Mouse (Mus musculus): ENCODE results near the gene Ano10.

Ano10 gene

GRCm38 (mm10) chr9:122288416-122288815, 5.8 kb downstream of the Ano10 start:
- no peak for DNase-seq

- no peak for DNase-seq
These were observed 6.7 kb downstream of the Ano10 start for GRCm38 (mm10) chr9:122287526-122287925.

- DNase-seq: peak; percentile 18
These were observed 8.4 kb downstream of the Ano10 start for GRCm38 (mm10) chr9:122285833-122286310.

DNA sequence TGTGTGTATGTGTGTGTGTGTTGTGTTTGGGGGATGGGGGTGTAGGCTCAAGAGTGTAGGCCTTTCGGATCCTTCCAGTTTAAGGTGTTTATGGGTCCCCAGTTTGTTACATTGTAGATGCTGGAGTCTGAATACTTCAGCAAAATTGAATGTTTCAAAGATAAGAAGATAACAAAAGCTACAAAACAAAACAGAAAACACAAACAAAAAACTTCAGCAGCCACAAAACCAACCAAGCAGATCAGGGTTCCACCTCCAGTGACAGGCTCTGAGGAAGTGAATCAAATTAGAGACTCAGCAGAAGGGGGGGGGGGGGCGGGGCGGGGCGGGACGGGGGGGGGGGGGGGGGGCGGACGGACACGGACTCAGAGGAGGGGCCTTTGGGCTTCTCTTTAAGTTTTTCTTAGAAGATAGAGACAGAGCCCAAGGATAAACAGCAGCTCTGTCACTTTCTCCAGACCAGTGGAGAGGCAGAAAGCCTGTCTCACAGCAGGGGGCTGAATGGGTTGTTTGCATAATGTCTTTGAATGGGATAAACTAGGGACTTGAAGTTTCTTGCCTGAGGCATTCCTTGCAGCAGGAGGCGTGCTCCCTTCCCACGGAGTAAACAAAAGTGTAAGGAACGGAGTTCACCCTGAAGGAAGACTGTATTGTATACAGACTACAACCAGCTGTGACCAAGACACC, 8.9 kb downstream of the Ano10 start:
- DNase-seq: peak; percentile 50

DNA sequence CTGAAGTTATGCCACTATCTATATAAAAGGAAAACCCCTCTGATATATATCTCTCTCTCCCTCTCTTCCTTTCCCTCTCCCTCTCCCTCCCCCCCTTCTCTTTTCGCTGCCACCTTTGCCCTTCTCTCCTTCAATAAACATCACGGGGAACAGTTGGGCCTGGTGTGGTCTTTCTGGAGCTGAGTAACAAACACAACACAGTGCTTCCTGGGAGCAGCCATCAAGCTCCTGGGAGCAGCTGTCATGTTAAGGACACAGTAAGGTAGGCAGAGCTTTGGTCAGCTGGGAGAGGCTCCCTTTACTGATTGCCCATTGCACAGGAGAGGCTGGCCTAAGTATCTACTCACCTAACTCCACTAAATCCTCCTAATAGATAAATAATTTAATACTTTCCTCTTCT, 9.5 kb downstream of the Ano10 start:
- DNase-seq: no peak

GRCm38 (mm10) chr9:122281004-122281403, 13.2 kb downstream of the Ano10 start:
- no peak for DNase-seq

- DNase-seq: no peak
These were observed 17.6 kb downstream of the Ano10 start for GRCm38 (mm10) chr9:122276665-122277064.

- no peak for DNase-seq
These were observed 18.1 kb downstream of the Ano10 start for GRCm38 (mm10) chr9:122276134-122276533.

- DNase-seq: peak; percentile 48
These were observed 19.9 kb downstream of the Ano10 start for GRCm38 (mm10) chr9:122274346-122274745.

DNA sequence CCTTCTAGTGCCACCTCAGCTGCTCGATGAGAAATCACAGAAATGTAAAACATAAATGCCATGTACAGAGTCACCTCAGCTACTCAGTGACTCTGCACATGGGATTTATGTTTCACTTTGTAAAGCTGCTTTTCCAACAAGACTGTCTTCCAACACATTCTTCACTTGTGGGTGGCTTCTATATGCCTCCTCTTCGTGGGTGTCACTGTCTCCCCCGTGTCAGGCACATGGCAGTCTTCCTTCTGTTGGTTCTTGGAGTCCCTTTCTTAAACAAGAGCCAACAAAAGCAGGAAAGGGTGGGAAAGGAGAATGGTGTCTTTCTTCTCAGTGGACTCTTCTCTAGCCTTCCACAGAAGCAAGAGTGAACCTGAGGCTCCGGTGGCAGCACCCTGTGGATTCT, 20.3 kb downstream of the Ano10 start:
- no peak for DNase-seq

- DNase-seq: no peak
These were observed 22.4 kb downstream of the Ano10 start for GRCm38 (mm10) chr9:122271866-122272265.

- no peak for DNase-seq
These were observed 22.9 kb downstream of the Ano10 start for GRCm38 (mm10) chr9:122271318-122271717.

DNA sequence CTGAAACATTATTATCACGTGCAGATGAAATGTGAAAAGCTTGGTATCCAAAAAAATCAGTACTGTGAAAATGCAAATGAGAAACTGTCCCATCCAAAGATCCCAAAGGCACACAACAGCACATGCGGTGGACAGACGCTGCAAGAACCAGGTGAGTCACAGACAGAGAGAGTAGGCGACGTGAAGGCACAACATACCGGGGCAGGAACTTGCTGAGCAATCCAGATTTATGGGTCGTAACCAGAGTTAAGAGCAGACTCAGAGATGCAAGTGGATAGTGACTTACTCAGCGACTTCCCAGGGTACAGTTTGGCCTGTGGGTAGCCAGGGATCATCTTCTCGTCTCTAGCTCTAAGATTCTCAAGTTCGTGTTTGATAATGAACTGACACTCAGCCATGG, 23.3 kb downstream of the Ano10 start:
- DNase-seq: no peak

GRCm38 (mm10) chr9:122269256-122270041, 24.8 kb downstream of the Ano10 start:
- no peak for DNase-seq

GRCm38 (mm10) chr9:122265526-122266210, 28.6 kb downstream of the Ano10 start:
- no peak for DNase-seq

- DNase-seq: peak; percentile 18
These were observed 31.1 kb downstream of the Ano10 start for GRCm38 (mm10) chr9:122263140-122263539.

- DNase-seq: no peak
These were observed 39.8 kb downstream of the Ano10 start for GRCm38 (mm10) chr9:122254386-122254785.

GRCm38 (mm10) chr9:122252113-122252512, 42.1 kb downstream of the Ano10 start:
- DNase-seq: no peak

GRCm38 (mm10) chr9:122248168-122248567, 46.1 kb downstream of the Ano10 start:
- DNase-seq: peak; percentile 69

DNA sequence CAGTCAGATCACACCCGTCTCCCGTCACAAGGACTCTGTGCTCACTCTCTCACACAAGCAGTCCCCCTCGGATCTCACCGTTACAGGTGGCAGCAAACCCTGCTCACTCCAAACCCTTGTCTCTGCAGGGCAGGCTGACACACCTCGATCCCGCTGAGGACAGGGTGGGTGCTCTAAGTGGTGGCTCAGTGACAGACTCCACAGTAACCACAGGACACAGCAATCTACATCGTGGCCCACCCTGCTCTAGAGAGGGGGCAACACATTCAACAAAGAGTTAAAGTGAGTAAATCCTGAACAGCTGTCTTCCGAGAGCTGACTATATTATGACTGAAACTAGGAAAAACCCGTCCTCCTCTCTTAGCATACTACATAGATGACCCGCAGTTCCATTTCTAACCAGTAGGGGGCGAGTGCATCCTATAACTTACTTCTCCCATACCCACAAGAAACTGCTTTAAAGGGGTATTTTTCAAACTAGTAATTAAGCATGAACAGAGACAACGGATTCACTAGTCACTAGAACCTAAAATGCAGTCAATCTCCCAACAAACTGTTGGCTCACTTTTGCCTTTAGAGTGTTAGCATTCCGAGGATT, 46.7 kb downstream of the Ano10 start:
- peak; percentile 91 for DNase-seq

DNA sequence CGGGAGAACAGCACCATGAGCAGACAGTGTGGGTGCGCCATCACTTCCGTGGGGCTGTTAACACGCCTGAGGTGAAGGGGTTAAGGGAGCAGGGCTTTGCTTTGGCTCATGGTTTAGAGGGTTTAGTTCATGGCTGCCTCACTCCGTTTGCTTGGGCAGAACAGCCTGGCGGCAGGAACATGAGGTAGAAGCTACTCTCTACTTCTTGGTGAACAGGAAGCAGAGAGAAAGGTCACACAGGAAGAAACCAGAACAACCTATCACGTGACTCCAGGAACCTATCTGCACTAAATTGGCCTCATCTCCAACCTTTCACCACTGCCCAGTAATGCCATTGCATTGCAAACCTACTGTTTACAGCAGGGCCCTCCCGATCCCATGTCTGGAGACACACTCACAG, 48.3 kb downstream of the Ano10 start:
- no peak for DNase-seq

- no peak for DNase-seq
These were observed 48.8 kb downstream of the Ano10 start for GRCm38 (mm10) chr9:122245471-122245870.

DNA sequence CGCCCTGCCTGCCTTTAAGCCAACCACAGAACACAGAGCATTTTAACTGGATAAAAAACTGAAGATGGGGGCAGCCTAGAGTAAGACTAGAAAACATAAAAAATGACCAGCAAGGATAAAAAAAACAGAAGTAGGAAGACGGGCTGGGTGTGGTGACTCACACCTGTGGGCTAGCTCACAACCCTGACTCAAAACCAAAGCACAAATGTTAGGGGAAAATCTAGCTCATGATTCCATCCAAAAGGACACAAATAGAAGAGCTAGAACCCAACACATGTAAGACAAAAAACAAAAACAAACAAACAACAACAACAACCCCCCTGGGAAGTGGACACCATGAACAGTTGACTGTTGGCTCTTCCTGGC, 49.4 kb downstream of the Ano10 start:
- no peak for DNase-seq

Data from kidney, postnatal 10 days (tissue).